ENCODE assay signal across 12 mouse cellular contexts in the genomic region with DNA sequence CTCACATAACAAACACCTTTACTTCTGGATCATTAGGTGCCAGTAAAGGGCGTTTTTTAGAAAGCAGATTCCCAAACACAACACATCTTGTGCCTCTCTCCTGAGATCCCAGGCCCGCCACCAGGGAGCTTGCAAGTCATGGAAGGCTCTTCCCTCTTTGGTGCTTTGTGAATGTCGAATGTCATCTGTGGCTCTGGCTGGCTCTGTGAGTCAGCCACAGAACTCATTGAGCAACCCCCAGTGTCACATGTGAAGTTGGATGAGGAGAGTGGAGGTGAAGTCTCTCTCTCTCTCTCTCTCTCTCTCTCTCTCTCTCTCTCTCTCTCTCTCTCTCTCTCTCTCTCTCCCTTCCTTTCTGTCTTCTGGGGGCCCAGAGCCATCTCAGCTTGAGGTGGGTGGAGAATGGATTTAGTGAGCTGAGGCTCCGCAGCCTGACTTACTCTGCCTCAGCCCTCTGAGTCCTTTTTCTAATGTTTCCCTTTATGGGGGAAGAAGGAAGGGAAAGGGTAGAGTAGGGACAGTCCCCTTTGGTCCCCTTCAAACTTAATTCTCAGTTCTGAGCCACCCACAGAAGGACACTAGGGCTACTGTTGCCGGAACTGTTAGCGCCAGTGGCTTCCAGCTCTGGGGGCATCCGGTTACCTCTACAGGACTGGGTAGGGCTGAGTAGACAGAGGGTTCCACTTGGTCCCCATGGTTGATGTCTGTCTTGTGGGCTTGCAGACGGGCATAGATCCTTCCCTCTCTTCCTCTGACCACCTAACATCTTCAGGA. TPM values are rescaled to one million over a fixed set of nuclear protein-coding genes. Genes with fewer than 3 reads are reported as not detected.
DNase-seq lines count a peak whose midpoint lies in the region; ATAC-seq and TF ChIP-seq lines count a peak whose summit lies in the region.
"Had no signal": no experiment of that assay in that cellular context is flagged by ENCODE, and none has a peak within 500 bp of the region (broad histone marks: within the 10 kb centered on the region; RNA-seq: fewer than 3 reads in every experiment).

No protein-coding gene starts in this region.

- peak; percentile 81 for ATAC-seq in granulocyte monocyte progenitor cell, adult 5-6 weeks (replicated peaks; ENCODE audit: poor library complexity, severe bottlenecking)
- ATAC-seq: intestine, embryonic 16.5 days had no signal

- peaks cover 15% of the 10 kb centered on the region for H3K4me1 ChIP-seq in lung, adult 2 months (ENCODE audit: control insufficient read depth, insufficient read depth, low read length)

- DNase-seq in lung, postnatal 36 days = peak; percentile 63
- no peak for DNase-seq in lung, adult 2 months
- peak; percentile 65 for DNase-seq in adrenal gland, postnatal 10 days
- no peak for DNase-seq in kidney, postnatal 36 days
- no peak for DNase-seq in right cerebral cortex, postnatal 25 days
- no peak for DNase-seq in kidney, adult 11 months
- DNase-seq: cerebellum, postnatal 25 days; gastrocnemius, postnatal 36 days; thymus, postnatal 14 days had no signal

- TF ChIP-seq POLR2A in lung, adult 2 months (IDR thresholded peaks at IDR 0.05; ENCODE audit: borderline replicate concordance, extremely low read depth, low read depth, low read length) = no peak

- H3K4me3 ChIP-seq in lung, adult 2 months (replicated peaks; ENCODE audit: extremely low read depth, low read depth, low read length) = no peak overlapping the region
- H3K4me3 ChIP-seq: megakaryocyte, embryonic 14.5 days had no signal

- WGBS in lung, adult 2 months = 65% methylated on average over 8 of the region's 8 CpGs

- no peak for TF ChIP-seq CTCF in lung, adult 2 months (IDR thresholded peaks at IDR 0.05; ENCODE audit: insufficient read depth, low read length)

RNA-seq across cellular contexts. Expression of gene Ece1, which starts 17.5 kb away (rescaled TPM):
- polyA plus RNA-seq in lung, adult 2 months (2012; rRNA removed) = 111 and 113 TPM in 2 replicates
- total RNA-seq in adrenal gland, postnatal 10 days (2021) = 100 to 1,000 TPM; 183 to 188 TPM
- 8.4 and 12.3 TPM in 2 replicates for total RNA-seq in granulocyte monocyte progenitor cell, adult 5-6 weeks (2014; fragmentation: Nextera tagmentation)
- 3.7 and 4.8 TPM in 2 replicates for total RNA-seq in granulocyte monocyte progenitor cell, adult 5-6 weeks (2017)

Comparison
In these comparisons a context has a peak if more than half of its experiments do, and no peak if none do; other contexts are left out.
1. DNase-seq: peak in lung, postnatal 36 days (single experiment) and adrenal gland, postnatal 10 days (single experiment); none in lung, adult 2 months (single experiment), kidney, postnatal 36 days (0 of 2), right cerebral cortex, postnatal 25 days (single experiment) and kidney, adult 11 months (single experiment).
2. RNA of gene Ece1, which starts 17.5 kb away (total RNA-seq): 183 to 188 TPM in adrenal gland, postnatal 10 days; 3.7 to 12.3 TPM in granulocyte monocyte progenitor cell, adult 5-6 weeks; every median in the first group is over 10 times any median in the second.